Mouse (Mus musculus): ENCODE measurements around the gene F11.

- TF ChIP-seq EP300 (IDR thresholded peaks at IDR 0.05; ENCODE audit: insufficient read depth, low read depth, low read length) (peak; percentile 68; the same call in 1 of the 2 replicates), CTCF (IDR thresholded peaks at IDR 0.05; ENCODE audit: low read depth, low read length) (no peak)
Measured at GRCm38 (mm10) chr8:45246307-45246706, 15.5 kb downstream of the F11 start.
